Mouse (Mus musculus): ENCODE results near the gene Tmem255a. TPM values are rescaled to one million over a fixed set of nuclear protein-coding genes. Genes with fewer than 3 reads are reported as not detected.

Tmem255a gene
- polyA plus RNA-seq (2015; fragmentation: Nextera tagmentation; extraction: Ambion mirVana): 37.9 and 38.6 TPM in 2 replicates

GRCm38 (mm10) chrX:38251851-38252571, at the start of gene Tmem255a:
TSS of gene Tmem255a (minus strand) at chrX:38252439.
- Histone ChIP-seq H3K9ac (ENCODE audit: low read length) (peak within 1 kb of the TSS; percentile 54; the same call in 1 of the 2 replicates), H3K36me3 (ENCODE audit: control insufficient read depth, insufficient read depth, low read length) (no peaks in the 10 kb centered on the region)
- 15% methylated on average over 26 of the region's 27 CpGs for WGBS

GRCm38 (mm10) chrX:38259610-38260009, 7.4 kb upstream of the Tmem255a start:
- no peaks in the 10 kb centered on the region for H3K9me3 ChIP-seq (replicated peaks; ENCODE audit: control insufficient read depth, low read length)
- ATAC-seq (ENCODE audit: insufficient read depth, low FRiP score): no peak
- no peaks in the 10 kb centered on the region for H3K27me3 ChIP-seq (ENCODE audit: control insufficient read depth, insufficient read depth, low read length)
- no peak overlapping the region for H3K4me3 ChIP-seq (replicated peaks; ENCODE audit: low read length)
- no peak overlapping the region for H3K27ac ChIP-seq (ENCODE audit: low read length)
- H3K4me1 ChIP-seq (ENCODE audit: control insufficient read depth, insufficient read depth, low read length): no peaks in the 10 kb centered on the region
- no peaks in the 10 kb centered on the region for H3K36me3 ChIP-seq (ENCODE audit: control insufficient read depth, insufficient read depth, low read length)
- H3K9ac ChIP-seq (ENCODE audit: low read length): no peak overlapping the region
- WGBS: 26% methylated on average over 2 of the region's 2 CpGs
- no peak overlapping the region for H3K4me2 ChIP-seq (ENCODE audit: low read depth, low read length)

More at GRCm38 (mm10) chrX:38251851-38252571, at the start of gene Tmem255a:
- ATAC-seq (ENCODE audit: insufficient read depth, low FRiP score): peak; percentile 72
- Histone ChIP-seq H3K27me3 (ENCODE audit: control insufficient read depth, insufficient read depth, low read length) (no peaks in the 10 kb centered on the region; the same call in 1 of the 2 replicates), H3K27ac (ENCODE audit: low read length) (no peak within 1 kb of the TSS), H3K4me1 (ENCODE audit: control insufficient read depth, insufficient read depth, low read length) (no peaks in the 10 kb centered on the region), H3K4me2 (ENCODE audit: low read depth, low read length) (peak within 1 kb of the TSS; percentile 72), H3K4me3 (replicated peaks; ENCODE audit: low read length) (peak within 1 kb of the TSS; percentile 47), H3K9me3 (replicated peaks; ENCODE audit: control insufficient read depth, low read length) (no peaks in the 10 kb centered on the region)

DNA sequence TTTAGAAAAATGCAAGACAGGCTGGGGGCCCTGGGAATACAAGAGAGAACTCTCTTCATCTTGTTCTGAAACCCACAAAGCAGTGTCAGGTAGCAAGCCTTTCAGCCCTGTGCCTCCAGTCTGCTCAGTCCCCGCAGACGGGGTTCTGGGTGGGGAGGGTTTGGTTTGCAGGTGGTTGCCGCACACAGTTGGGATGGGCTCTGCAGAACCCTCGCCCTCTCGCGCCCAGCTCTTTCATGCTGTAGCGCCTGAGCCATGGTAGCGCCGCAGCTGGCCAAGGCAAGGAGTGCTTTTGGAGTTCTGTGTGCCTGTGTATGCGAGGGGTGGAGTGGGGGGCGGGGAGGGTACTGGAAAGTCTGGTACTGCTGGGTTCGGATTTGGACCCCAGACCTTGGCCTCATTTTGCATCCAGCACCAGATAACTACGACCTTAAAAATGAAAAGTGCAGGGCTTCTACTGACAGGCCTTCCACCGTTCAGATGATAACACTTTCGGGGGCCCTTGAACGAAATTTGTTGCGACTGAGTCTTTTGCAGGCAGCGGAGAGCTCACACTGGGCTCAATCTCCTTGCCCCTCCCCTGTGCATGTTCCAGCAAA, 1.8 kb downstream of the Tmem255a start:
- Histone ChIP-seq H3K4me3 (replicated peaks; ENCODE audit: low read length) (peak overlapping the region; percentile 47), H3K9ac (ENCODE audit: low read length) (no peak overlapping the region), H3K9me3 (replicated peaks; ENCODE audit: control insufficient read depth, low read length) (no peaks in the 10 kb centered on the region), H3K27me3 (ENCODE audit: control insufficient read depth, insufficient read depth, low read length) (no peaks in the 10 kb centered on the region; the same call in 1 of the 2 replicates), H3K4me1 (ENCODE audit: control insufficient read depth, insufficient read depth, low read length) (no peaks in the 10 kb centered on the region), H3K36me3 (ENCODE audit: control insufficient read depth, insufficient read depth, low read length) (no peaks in the 10 kb centered on the region), H3K4me2 (ENCODE audit: low read depth, low read length) (peak overlapping the region; percentile 72), H3K27ac (ENCODE audit: low read length) (no peak overlapping the region)
- 15% methylated on average over 18 of the region's 18 CpGs for WGBS
- no peak for ATAC-seq (ENCODE audit: insufficient read depth, low FRiP score)

- Histone ChIP-seq H3K27ac (ENCODE audit: low read length) (no peak overlapping the region), H3K4me2 (ENCODE audit: low read depth, low read length) (peak overlapping the region; percentile 72), H3K4me3 (replicated peaks; ENCODE audit: low read length) (peak overlapping the region; percentile 47; the same call in 1 of the 2 replicates), H3K36me3 (ENCODE audit: control insufficient read depth, insufficient read depth, low read length) (no peaks in the 10 kb centered on the region), H3K9me3 (replicated peaks; ENCODE audit: control insufficient read depth, low read length) (no peaks in the 10 kb centered on the region), H3K27me3 (ENCODE audit: control insufficient read depth, insufficient read depth, low read length) (no peaks in the 10 kb centered on the region; the same call in 1 of the 2 replicates), H3K4me1 (ENCODE audit: control insufficient read depth, insufficient read depth, low read length) (no peaks in the 10 kb centered on the region), H3K9ac (ENCODE audit: low read length) (no peak overlapping the region)
- WGBS: 24% methylated on average over 16 of the region's 16 CpGs
- ATAC-seq (ENCODE audit: insufficient read depth, low FRiP score): no peak
Observed at GRCm38 (mm10) chrX:38249640-38250351, 2.4 kb downstream of the Tmem255a start.

DNA sequence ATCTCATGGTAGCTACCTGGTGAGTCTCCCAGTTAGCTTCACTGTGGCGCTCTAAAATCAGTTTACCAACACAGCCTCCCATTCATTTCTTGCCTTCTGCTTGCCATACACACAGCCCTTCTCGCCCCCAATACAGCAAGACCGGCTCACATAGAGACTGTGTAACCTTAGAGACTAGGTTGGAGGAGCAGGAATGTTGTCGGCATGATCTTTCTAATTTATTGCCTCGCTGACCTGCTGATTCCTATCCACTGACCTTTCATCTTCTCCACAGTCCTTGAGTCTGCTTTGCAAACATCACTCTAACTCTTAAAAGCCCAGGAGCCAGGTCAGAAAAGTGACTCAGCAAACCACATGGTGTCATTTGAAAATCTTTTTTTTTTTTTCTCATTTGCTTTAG, 4.6 kb downstream of the Tmem255a start:
- Histone ChIP-seq H3K4me1 (ENCODE audit: control insufficient read depth, insufficient read depth, low read length) (no peaks in the 10 kb centered on the region), H3K27me3 (ENCODE audit: control insufficient read depth, insufficient read depth, low read length) (no peaks in the 10 kb centered on the region; the same call in 1 of the 2 replicates), H3K27ac (ENCODE audit: low read length) (no peak overlapping the region), H3K9me3 (replicated peaks; ENCODE audit: control insufficient read depth, low read length) (no peaks in the 10 kb centered on the region), H3K4me2 (ENCODE audit: low read depth, low read length) (no peak overlapping the region), H3K36me3 (ENCODE audit: control insufficient read depth, insufficient read depth, low read length) (no peaks in the 10 kb centered on the region), H3K4me3 (replicated peaks; ENCODE audit: low read length) (no peak overlapping the region), H3K9ac (ENCODE audit: low read length) (no peak overlapping the region)
- ATAC-seq (ENCODE audit: insufficient read depth, low FRiP score): no peak
- WGBS: 42% methylated on average over 5 of the region's 5 CpGs

DNA sequence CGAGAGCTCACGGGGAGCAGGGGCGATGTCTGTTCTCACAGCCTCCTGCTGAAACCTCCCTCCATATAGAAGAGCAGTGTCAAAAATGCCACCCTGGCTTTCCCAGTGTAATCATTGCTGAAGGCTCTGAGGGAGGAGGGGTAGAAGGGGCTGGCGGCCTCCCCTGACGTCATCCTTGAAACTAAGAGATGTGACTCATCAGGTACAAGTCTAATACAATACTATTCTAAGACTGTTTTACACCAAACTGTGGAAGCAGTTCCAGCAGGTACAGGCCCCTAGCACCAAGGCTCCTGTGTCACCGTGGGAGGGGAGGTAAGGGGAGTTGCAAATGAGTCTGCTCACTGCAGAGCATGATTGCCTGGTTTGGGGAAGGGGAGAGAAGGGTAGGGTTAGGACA, 5.1 kb downstream of the Tmem255a start:
- Histone ChIP-seq H3K36me3 (ENCODE audit: control insufficient read depth, insufficient read depth, low read length) (no peaks in the 10 kb centered on the region), H3K4me3 (replicated peaks; ENCODE audit: low read length) (no peak overlapping the region), H3K27ac (ENCODE audit: low read length) (no peak overlapping the region), H3K9ac (ENCODE audit: low read length) (no peak overlapping the region), H3K9me3 (replicated peaks; ENCODE audit: control insufficient read depth, low read length) (no peaks in the 10 kb centered on the region), H3K27me3 (ENCODE audit: control insufficient read depth, insufficient read depth, low read length) (no peaks in the 10 kb centered on the region; the same call in 1 of the 2 replicates), H3K4me1 (ENCODE audit: control insufficient read depth, insufficient read depth, low read length) (no peaks in the 10 kb centered on the region), H3K4me2 (ENCODE audit: low read depth, low read length) (no peak overlapping the region)
- 32% methylated on average over 6 of the region's 6 CpGs for WGBS
- ATAC-seq (ENCODE audit: insufficient read depth, low FRiP score): no peak

GRCm38 (mm10) chrX:38237731-38238130, 14.5 kb downstream of the Tmem255a start:
- Histone ChIP-seq H3K36me3 (ENCODE audit: control insufficient read depth, insufficient read depth, low read length) (no peaks in the 10 kb centered on the region), H3K9me3 (replicated peaks; ENCODE audit: control insufficient read depth, low read length) (no peaks in the 10 kb centered on the region), H3K4me1 (ENCODE audit: control insufficient read depth, insufficient read depth, low read length) (no peaks in the 10 kb centered on the region), H3K9ac (ENCODE audit: low read length) (no peak overlapping the region), H3K4me2 (ENCODE audit: low read depth, low read length) (no peak overlapping the region), H3K4me3 (replicated peaks; ENCODE audit: low read length) (no peak overlapping the region), H3K27me3 (ENCODE audit: control insufficient read depth, insufficient read depth, low read length) (no peaks in the 10 kb centered on the region), H3K27ac (ENCODE audit: low read length) (no peak overlapping the region)
- 38% methylated on average over 2 of the region's 2 CpGs for WGBS
- no peak for ATAC-seq (ENCODE audit: insufficient read depth, low FRiP score)

DNA sequence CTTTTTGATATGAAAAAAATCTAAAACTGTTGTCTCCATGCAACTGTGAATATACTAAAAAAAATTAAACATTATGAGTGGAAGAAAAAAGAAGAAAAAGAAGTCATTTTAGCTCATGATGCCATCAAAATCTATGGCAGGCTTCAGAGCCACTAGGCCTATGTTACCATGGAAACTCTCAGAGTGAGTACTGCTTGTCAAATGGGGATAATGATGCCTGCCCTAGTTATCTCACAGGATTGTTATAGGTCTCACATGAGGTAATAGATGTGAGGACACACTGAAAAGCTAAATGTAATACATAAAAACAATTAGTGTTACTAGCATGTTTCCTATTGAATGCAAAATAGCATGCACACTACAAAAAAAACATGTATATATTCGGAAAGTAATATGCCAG, 22.4 kb downstream of the Tmem255a start:
- WGBS: 81% methylated on average over 1 of the region's 1 CpGs
- H3K27ac ChIP-seq (ENCODE audit: low read length): no peak overlapping the region
- no peak for ATAC-seq (ENCODE audit: insufficient read depth, low FRiP score)
- no peaks in the 10 kb centered on the region for H3K27me3 ChIP-seq (ENCODE audit: control insufficient read depth, insufficient read depth, low read length)
- no peaks in the 10 kb centered on the region for H3K4me1 ChIP-seq (ENCODE audit: control insufficient read depth, insufficient read depth, low read length)
- H3K36me3 ChIP-seq (ENCODE audit: control insufficient read depth, insufficient read depth, low read length): no peaks in the 10 kb centered on the region
- H3K4me2 ChIP-seq (ENCODE audit: low read depth, low read length): no peak overlapping the region
- no peak overlapping the region for H3K4me3 ChIP-seq (replicated peaks; ENCODE audit: low read length)
- no peak overlapping the region for H3K9ac ChIP-seq (ENCODE audit: low read length)
- no peaks in the 10 kb centered on the region for H3K9me3 ChIP-seq (replicated peaks; ENCODE audit: control insufficient read depth, low read length)

- ATAC-seq (ENCODE audit: insufficient read depth, low FRiP score): peak; percentile 44; the same call in 1 of the 2 replicates
- Histone ChIP-seq H3K27me3 (ENCODE audit: control insufficient read depth, insufficient read depth, low read length) (no peaks in the 10 kb centered on the region), H3K9me3 (replicated peaks; ENCODE audit: control insufficient read depth, low read length) (no peaks in the 10 kb centered on the region), H3K9ac (ENCODE audit: low read length) (no peak overlapping the region), H3K4me1 (ENCODE audit: control insufficient read depth, insufficient read depth, low read length) (no peaks in the 10 kb centered on the region), H3K4me2 (ENCODE audit: low read depth, low read length) (no peak overlapping the region), H3K36me3 (ENCODE audit: control insufficient read depth, insufficient read depth, low read length) (no peaks in the 10 kb centered on the region), H3K27ac (ENCODE audit: low read length) (no peak overlapping the region; the same call in 1 of the 2 replicates), H3K4me3 (replicated peaks; ENCODE audit: low read length) (no peak overlapping the region)
- 47% methylated on average over 2 of the region's 2 CpGs for WGBS
Observed at GRCm38 (mm10) chrX:38222757-38223156, 29.5 kb downstream of the Tmem255a start.
